Mouse (Mus musculus): Measurements from ENCODE around the gene Tbc1d10a.

- TF ChIP-seq POLR2A (IDR thresholded peaks at IDR 0.05; ENCODE audit: insufficient read depth, low read length) (no peak), CTCF (IDR thresholded peaks at IDR 0.05; ENCODE audit: low read depth, low read length) (no peak), EP300 (IDR thresholded peaks at IDR 0.05; ENCODE audit: insufficient read depth, low read depth, low read length) (no peak)
These were observed 45.1 kb upstream of the Tbc1d10a start for GRCm38 (mm10) chr11:4141505-4141904.
